In the genomic region with DNA sequence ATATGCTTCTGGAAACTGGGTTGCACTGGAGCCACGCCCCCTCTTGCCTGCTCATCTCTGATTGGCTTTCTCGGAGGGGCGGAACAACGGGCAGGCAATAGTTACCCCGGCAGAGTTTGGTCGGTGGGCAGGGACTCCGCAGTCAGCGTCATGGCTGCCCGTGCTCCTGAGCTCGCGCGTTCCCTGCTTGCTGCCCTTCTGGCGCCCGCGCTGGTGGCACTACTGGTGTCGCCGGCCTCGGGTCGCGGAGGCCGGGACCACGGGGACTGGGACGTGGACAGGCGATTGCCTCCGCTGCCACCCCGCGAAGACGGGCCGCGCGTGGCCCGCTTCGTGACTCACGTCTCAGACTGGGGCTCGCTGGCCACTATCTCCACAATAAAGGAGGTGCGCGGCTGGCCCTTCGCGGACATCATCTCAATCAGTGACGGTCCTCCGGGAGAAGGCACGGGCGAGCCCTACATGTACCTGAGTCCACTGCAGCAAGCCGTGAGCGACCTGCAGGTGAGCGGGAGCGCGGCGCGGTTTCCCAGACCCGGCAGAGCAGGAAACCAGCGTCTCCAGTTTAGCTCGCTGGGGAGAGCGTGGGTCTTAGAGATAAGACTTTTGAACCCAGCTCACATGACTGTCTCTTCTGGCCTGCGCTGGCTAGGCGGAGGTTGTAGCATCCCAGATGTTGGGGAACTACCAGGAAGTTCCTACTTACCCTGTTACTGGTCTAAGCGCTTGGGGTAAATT, we compare ENCODE assay signal across 8 mouse cellular contexts. TPM values are rescaled to one million over a fixed set of nuclear protein-coding genes. Genes with fewer than 3 reads are reported as not detected.
DNase-seq lines count a peak whose midpoint lies in the region; ATAC-seq lines count a peak whose summit lies in the region.

Gene Creg1, plus strand, starts transcription at position 112 of the 738 bp plus-strand sequence.

- H3K36me3 ChIP-seq in embryonic facial prominence, embryonic 14.5 days (ENCODE audit: control insufficient read depth, insufficient read depth, low read length) = no peaks in the 10 kb centered on the region
- H3K36me3 ChIP-seq in kidney, embryonic 14.5 days (ENCODE audit: control insufficient read depth, insufficient read depth, low read length) = no peaks in the 10 kb centered on the region
- no peaks in the 10 kb centered on the region for H3K36me3 ChIP-seq in limb, embryonic 15.5 days

- H3K4me1 ChIP-seq in embryonic facial prominence, embryonic 14.5 days (ENCODE audit: control insufficient read depth, insufficient read depth, low read length) = peaks cover 14% of the 10 kb centered on the region
- peaks cover 4% of the 10 kb centered on the region; the same call in 1 of the 2 replicates for H3K4me1 ChIP-seq in kidney, embryonic 14.5 days (ENCODE audit: control insufficient read depth, insufficient read depth, low read length)
- H3K4me1 ChIP-seq in limb, embryonic 15.5 days = peaks cover 17% of the 10 kb centered on the region

- H3K9me3 ChIP-seq in embryonic facial prominence, embryonic 14.5 days (ENCODE audit: control insufficient read depth, low read length) = no peaks in the 10 kb centered on the region
- no peaks in the 10 kb centered on the region for H3K9me3 ChIP-seq in kidney, embryonic 14.5 days (ENCODE audit: control insufficient read depth, low read length)
- H3K9me3 ChIP-seq in limb, embryonic 15.5 days = no peaks in the 10 kb centered on the region

- DNase-seq in 3T3-L1 (ENCODE audit: low read depth, low spot score) = peak; percentile 96
- peak; percentile 73 to 88 for DNase-seq in adrenal gland, postnatal 4 days (ENCODE audit: low spot score in 2 of 2)
- DNase-seq in embryonic facial prominence, embryonic 14.5 days (ENCODE audit: low spot score) = peak; percentile 96
- peak; percentile 96 for DNase-seq in heart, adult 8-10 months (ENCODE audit: low spot score)
- DNase-seq in monocyte, adult 2 months (ENCODE audit: low read depth in 1 of 2, low spot score in 2 of 2) = peak; percentile 80 to 86
- DNase-seq in spleen, postnatal 36 days (ENCODE audit: low spot score in 2 of 2) = peak; percentile 94 to 95

- H3K4me2 ChIP-seq in embryonic facial prominence, embryonic 14.5 days (ENCODE audit: low read depth, low read length) = peak within 1 kb of the TSS; percentile 90
- H3K4me2 ChIP-seq in kidney, embryonic 14.5 days (replicated peaks; ENCODE audit: low read depth, low read length) = peak within 1 kb of the TSS; percentile 74
- H3K4me2 ChIP-seq in limb, embryonic 15.5 days = peak within 1 kb of the TSS; percentile 90

- H3K27ac ChIP-seq in embryonic facial prominence, embryonic 14.5 days (replicated peaks; ENCODE audit: low read depth, low read length) = no peak within 1 kb of the TSS; the same call in 1 of the 2 replicates
- H3K27ac ChIP-seq in kidney, embryonic 14.5 days (ENCODE audit: low read depth, low read length) = no peak within 1 kb of the TSS
- peak within 1 kb of the TSS; percentile 54; the same call in 1 of the 2 replicates for H3K27ac ChIP-seq in limb, embryonic 15.5 days

- WGBS in embryonic facial prominence, embryonic 14.5 days = under 1% methylated on average over 40 of the region's 57 CpGs
- WGBS in kidney, embryonic 14.5 days = under 1% methylated on average over 57 of the region's 57 CpGs
- WGBS in limb, embryonic 15.5 days = under 1% methylated on average over 57 of the region's 57 CpGs

- H3K9ac ChIP-seq in embryonic facial prominence, embryonic 14.5 days (ENCODE audit: low read depth, low read length) = peak within 1 kb of the TSS; percentile 82
- peak within 1 kb of the TSS; percentile 58 for H3K9ac ChIP-seq in kidney, embryonic 14.5 days (ENCODE audit: low read depth, low read length)
- peak within 1 kb of the TSS; percentile 63 for H3K9ac ChIP-seq in limb, embryonic 15.5 days

- peaks cover 5% of the 10 kb centered on the region; the same call in 1 of the 2 replicates for H3K27me3 ChIP-seq in embryonic facial prominence, embryonic 14.5 days (replicated peaks; ENCODE audit: control insufficient read depth, insufficient read depth, low read length)
- peaks cover 10% of the 10 kb centered on the region for H3K27me3 ChIP-seq in kidney, embryonic 14.5 days (ENCODE audit: control insufficient read depth, insufficient read depth, low read length)
- H3K27me3 ChIP-seq in limb, embryonic 15.5 days = 0 out of 2 replicates have a peak, but pooled peaks cover 13% of the 10 kb centered on the region

- peak; percentile 99 for ATAC-seq in embryonic facial prominence, embryonic 14.5 days (ENCODE audit: low read depth)
- peak; percentile 98 for ATAC-seq in kidney, embryonic 14.5 days (ENCODE audit: low FRiP score, low TSS enrichment)
- peak; percentile 94 for ATAC-seq in limb, embryonic 15.5 days (ENCODE audit: insufficient number of reproducible peaks, low FRiP score, low TSS enrichment, low read depth)

- peak within 1 kb of the TSS; percentile 82 for H3K4me3 ChIP-seq in embryonic facial prominence, embryonic 14.5 days (ENCODE audit: low read depth, low read length)
- peak within 1 kb of the TSS; percentile 53 for H3K4me3 ChIP-seq in kidney, embryonic 14.5 days (ENCODE audit: low read length)
- peak within 1 kb of the TSS; percentile 83 for H3K4me3 ChIP-seq in limb, embryonic 15.5 days

RNA-seq across cellular contexts. Expression of gene Creg1, which starts in this region (rescaled TPM):
- total RNA-seq in adrenal gland, postnatal 4 days (2021) = 10 to 100 TPM; 43.2 to 44.4 TPM
- polyA plus RNA-seq in embryonic facial prominence, embryonic 14.5 days (2014; fragmentation: Nextera tagmentation; extraction: Ambion mirVana) = 77.1 and 81.0 TPM in 2 replicates
- total RNA-seq in heart, adult 8-10 months (2022) = 100 to 1,000 TPM in 3 of 4 experiments, 10 to 100 TPM in 1; 98.7 to 109 (median 103) TPM
- 53.8 and 56.9 TPM in 2 replicates for polyA plus RNA-seq in kidney, embryonic 14.5 days (2014; fragmentation: Nextera tagmentation; extraction: Ambion mirVana)
- 66.9 and 67.9 TPM in 2 replicates for polyA plus RNA-seq in limb, embryonic 15.5 days (2015; fragmentation: Nextera tagmentation; extraction: Ambion mirVana)
